Comparison of ENCODE assay signal across 21 mouse cellular contexts in the genomic region with DNA sequence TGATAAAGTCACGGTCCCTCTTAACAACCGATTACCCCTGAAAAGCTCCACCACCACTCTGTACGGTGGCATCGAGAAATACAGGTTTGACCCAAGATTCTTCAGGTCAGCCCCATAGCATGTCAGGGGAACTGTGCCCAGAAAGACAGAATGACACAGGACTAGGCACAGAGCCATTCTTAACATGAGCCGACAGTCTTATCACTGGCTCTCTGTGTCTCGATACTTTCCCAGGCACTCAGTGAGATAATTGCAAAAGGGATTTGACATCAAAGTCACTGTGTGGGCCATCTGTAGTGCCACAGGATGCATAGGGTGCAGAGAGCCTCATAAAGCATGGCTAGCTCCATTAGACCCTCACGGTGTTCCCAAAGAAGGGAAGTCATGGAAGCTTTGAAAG. TPM values are rescaled to one million over a fixed set of nuclear protein-coding genes. Genes with fewer than 3 reads are reported as not detected.
DNase-seq lines count a peak whose midpoint lies in the region; ATAC-seq and TF ChIP-seq lines count a peak whose summit lies in the region.
"Had no signal": no experiment of that assay in that cellular context is flagged by ENCODE, and none has a peak within 500 bp of the region (broad histone marks: within the 10 kb centered on the region; RNA-seq: fewer than 3 reads in every experiment).

No protein-coding gene starts in this region.

- WGBS in lung, embryonic 14.5 days, result 65% methylated on average over 7 of the region's 7 CpGs
- 24% methylated on average over 7 of the region's 7 CpGs for WGBS in heart, embryonic 12.5 days
- WGBS in hindbrain, embryonic 11.5 days, result 90% methylated on average over 7 of the region's 7 CpGs
- 77% methylated on average over 7 of the region's 7 CpGs for WGBS in midbrain, postnatal 0 days

- H3K4me1 ChIP-seq in lung, embryonic 14.5 days (ENCODE audit: insufficient read depth), result peaks cover 20% of the 10 kb centered on the region
- peaks cover 45% of the 10 kb centered on the region for H3K4me1 ChIP-seq in heart, embryonic 12.5 days (replicated peaks)
- no peaks in the 10 kb centered on the region for H3K4me1 ChIP-seq in hindbrain, embryonic 11.5 days (replicated peaks; ENCODE audit: control insufficient read depth, insufficient read depth, low read length)
- no peaks in the 10 kb centered on the region for H3K4me1 ChIP-seq in midbrain, postnatal 0 days (ENCODE audit: insufficient read depth, low read length)
- H3K4me1 ChIP-seq: embryonic facial prominence, embryonic 15.5 days; hindbrain, embryonic 12.5 days; neural tube, embryonic 12.5 days had no signal

- H3K27me3 ChIP-seq in lung, embryonic 14.5 days (ENCODE audit: insufficient read depth, low read length), result no peaks in the 10 kb centered on the region
- H3K27me3 ChIP-seq in heart, embryonic 12.5 days (replicated peaks), result no peaks in the 10 kb centered on the region
- H3K27me3 ChIP-seq in hindbrain, embryonic 11.5 days (ENCODE audit: control insufficient read depth, insufficient read depth, low read length), result no peaks in the 10 kb centered on the region
- H3K27me3 ChIP-seq in midbrain, postnatal 0 days (ENCODE audit: insufficient read depth, low read length), result no peaks in the 10 kb centered on the region
- H3K27me3 ChIP-seq: embryonic facial prominence, embryonic 15.5 days; forebrain, embryonic 15.5 days; hindbrain, embryonic 12.5 days; limb, embryonic 12.5 days; neural tube, embryonic 12.5 days had no signal

- no peak overlapping the region for H3K9ac ChIP-seq in lung, embryonic 14.5 days
- H3K9ac ChIP-seq in heart, embryonic 12.5 days, result no peak overlapping the region
- no peak overlapping the region for H3K9ac ChIP-seq in hindbrain, embryonic 11.5 days (ENCODE audit: low read depth, low read length)
- no peak overlapping the region for H3K9ac ChIP-seq in midbrain, postnatal 0 days (replicated peaks; ENCODE audit: low read length, poor library complexity, severe bottlenecking)
- H3K9ac ChIP-seq: embryonic facial prominence, embryonic 15.5 days; forebrain, embryonic 15.5 days; hindbrain, embryonic 12.5 days; limb, embryonic 12.5 days; liver, postnatal 0 days; neural tube, embryonic 12.5 days had no signal

- no peak for TF ChIP-seq CTCF in lung, embryonic 14.5 days (IDR thresholded peaks at IDR 0.05; ENCODE audit: low read depth)
- TF ChIP-seq CTCF in midbrain, postnatal 0 days (IDR thresholded peaks at IDR 0.05), result no peak

- no peaks in the 10 kb centered on the region for H3K36me3 ChIP-seq in lung, embryonic 14.5 days (ENCODE audit: insufficient read depth)
- no peaks in the 10 kb centered on the region for H3K36me3 ChIP-seq in heart, embryonic 12.5 days
- no peaks in the 10 kb centered on the region for H3K36me3 ChIP-seq in hindbrain, embryonic 11.5 days (ENCODE audit: control insufficient read depth, insufficient read depth, low read length)
- H3K36me3 ChIP-seq in midbrain, postnatal 0 days (ENCODE audit: insufficient read depth, low read length), result peaks cover 23% of the 10 kb centered on the region
- H3K36me3 ChIP-seq: embryonic facial prominence, embryonic 15.5 days; limb, embryonic 12.5 days had no signal

- DNase-seq in lung, embryonic 14.5 days, result no peak
- no peak for DNase-seq in lung, postnatal 4 days
- DNase-seq in heart, postnatal 10 days, result peak; percentile 42 to 68
- DNase-seq in thymus, postnatal 0 days (ENCODE audit: low spot score), result no peak
- DNase-seq in hindbrain, embryonic 11.5 days (ENCODE audit: low spot score), result no peak
- no peak for DNase-seq in midbrain, postnatal 0 days (ENCODE audit: low spot score)
- DNase-seq: adrenal gland, postnatal 25 days; cerebellum, adult 9-10 months; layer of hippocampus, adult 9-11 months; liver, postnatal 0 days; lung, postnatal 10 days; midbrain, embryonic 14.5 days; thymus, postnatal 14 days had no signal

- H3K4me2 ChIP-seq in lung, embryonic 14.5 days, result no peak overlapping the region
- H3K4me2 ChIP-seq in heart, embryonic 12.5 days, result no peak overlapping the region
- no peak overlapping the region for H3K4me2 ChIP-seq in hindbrain, embryonic 11.5 days (replicated peaks; ENCODE audit: low read depth, low read length)
- no peak overlapping the region for H3K4me2 ChIP-seq in midbrain, postnatal 0 days (ENCODE audit: low read depth, low read length, poor library complexity, severe bottlenecking)
- H3K4me2 ChIP-seq: embryonic facial prominence, embryonic 15.5 days; forebrain, embryonic 15.5 days; hindbrain, embryonic 12.5 days; limb, embryonic 12.5 days; liver, embryonic 11.5 days; neural tube, embryonic 12.5 days had no signal

- no peaks in the 10 kb centered on the region for H3K9me3 ChIP-seq in lung, embryonic 14.5 days (ENCODE audit: low read depth, low read length)
- H3K9me3 ChIP-seq in heart, embryonic 12.5 days (replicated peaks), result no peaks in the 10 kb centered on the region
- H3K9me3 ChIP-seq in hindbrain, embryonic 11.5 days (ENCODE audit: control insufficient read depth, low read length), result no peaks in the 10 kb centered on the region
- no peaks in the 10 kb centered on the region for H3K9me3 ChIP-seq in midbrain, postnatal 0 days (ENCODE audit: low read length)
- H3K9me3 ChIP-seq: embryonic facial prominence, embryonic 15.5 days; forebrain, embryonic 15.5 days; hindbrain, embryonic 12.5 days; limb, embryonic 12.5 days; neural tube, embryonic 12.5 days had no signal

- 0 out of 2 replicates have a peak overlapping the region, but pooled peaks have one; percentile 4 for H3K27ac ChIP-seq in lung, embryonic 14.5 days (ENCODE audit: low read depth)
- peak overlapping the region; percentile 93 for H3K27ac ChIP-seq in heart, embryonic 12.5 days (ENCODE audit: poor library complexity, severe bottlenecking)
- no peak overlapping the region for H3K27ac ChIP-seq in hindbrain, embryonic 11.5 days (ENCODE audit: low read depth, low read length)
- no peak overlapping the region for H3K27ac ChIP-seq in midbrain, postnatal 0 days (ENCODE audit: low read depth, low read length)
- H3K27ac ChIP-seq: embryonic facial prominence, embryonic 15.5 days; forebrain, embryonic 15.5 days; hindbrain, embryonic 12.5 days; limb, embryonic 12.5 days; neural tube, embryonic 12.5 days had no signal

- no peak for ATAC-seq in lung, embryonic 14.5 days (ENCODE audit: insufficient read depth)
- peak; percentile 20; the same call in 1 of the 2 replicates for ATAC-seq in heart, embryonic 12.5 days (ENCODE audit: insufficient number of reproducible peaks, low FRiP score)
- no peak for ATAC-seq in hindbrain, embryonic 11.5 days (ENCODE audit: low FRiP score)
- no peak for ATAC-seq in midbrain, postnatal 0 days (ENCODE audit: low FRiP score)
- ATAC-seq: CD4-positive, CD25-positive, alpha-beta regulatory T cell, adult 4 months; forebrain, embryonic 15.5 days; liver, postnatal 0 days had no signal

- intact Hi-C loops in heart, postnatal 10 days (cut with DNase I), result no loop called here

- H3K4me3 ChIP-seq in lung, embryonic 14.5 days (ENCODE audit: low read depth, low read length), result no peak overlapping the region
- no peak overlapping the region for H3K4me3 ChIP-seq in heart, embryonic 12.5 days
- H3K4me3 ChIP-seq in hindbrain, embryonic 11.5 days (ENCODE audit: low read depth, low read length), result no peak overlapping the region
- no peak overlapping the region for H3K4me3 ChIP-seq in midbrain, postnatal 0 days (ENCODE audit: low read depth, low read length)
- H3K4me3 ChIP-seq: embryonic facial prominence, embryonic 15.5 days; forebrain, embryonic 15.5 days; hindbrain, embryonic 12.5 days; limb, embryonic 12.5 days; neural tube, embryonic 12.5 days had no signal

RNA-seq across cellular contexts. Expression of gene Tbc1d7, which starts 37.9 kb away (rescaled TPM):
- polyA plus RNA-seq in lung, embryonic 14.5 days (2014; fragmentation: Nextera tagmentation; extraction: Ambion mirVana), result 49.9 and 53.6 TPM in 2 replicates
- polyA plus RNA-seq in heart, embryonic 12.5 days (2016; fragmentation: Nextera tagmentation; extraction: Ambion mirVana), result 50.9 and 52.3 TPM in 2 replicates
- total RNA-seq in heart, postnatal 10 days (2021), result 10 to 100 TPM; 41.8 to 42.2 TPM
- polyA plus RNA-seq in thymus, postnatal 0 days (2015; fragmentation: Nextera tagmentation; extraction: Ambion mirVana), result 34.3 and 35.0 TPM in 2 replicates
- 71.3 and 74.8 TPM in 2 replicates for polyA plus RNA-seq in hindbrain, embryonic 11.5 days (2014; fragmentation: Nextera tagmentation; extraction: Ambion mirVana)
- total RNA-seq in midbrain, postnatal 0 days (2014; rRNA removed), result 30.8 and 48.9 TPM in 2 replicates
- polyA plus RNA-seq in midbrain, postnatal 0 days (2015; fragmentation: Nextera tagmentation; extraction: Ambion mirVana), result 85.9 and 94.3 TPM in 2 replicates

Comparison
In these comparisons a context has a peak if more than half of its experiments do, and no peak if none do; other contexts are left out.
1. DNase-seq: peak in heart, postnatal 10 days (2 of 2); none in lung, embryonic 14.5 days (single experiment), lung, postnatal 4 days (0 of 2), thymus, postnatal 0 days (single experiment), hindbrain, embryonic 11.5 days (single experiment) and midbrain, postnatal 0 days (single experiment).
2. H3K27ac ChIP-seq: peak in lung, embryonic 14.5 days (single experiment) and heart, embryonic 12.5 days (single experiment); none in hindbrain, embryonic 11.5 days (single experiment) and midbrain, postnatal 0 days (single experiment).